Mouse (Mus musculus) hindbrain, embryonic 11.5 days (tissue): ENCODE measurements around the gene Ankrd65. TPM values are rescaled to one million over a fixed set of nuclear protein-coding genes. Genes with fewer than 3 reads are reported as not detected.

ENCODE experiments used
- ATAC-seq: fragments of 200-750 bp; cut with Nextera tagmentation; 2 replicates; pipeline ENCODE4 v1.8.0; 2017; ENCODE audit warnings: mild to moderate bottlenecking, moderate TSS enrichment, moderate library complexity; ENCODE audit not compliant: low FRiP score
- DNase-seq: peaks from one replicate; pipeline ENCODE4 v3.0.0-alpha.2; 2015; ENCODE audit warnings: low spot score
- H3K27ac ChIP-seq: fragments of 300-500 bp; sonication (generic); 2 replicates; pipeline ENCODE4 v1.5.1; 2014; ENCODE audit warnings: mild to moderate bottlenecking, low read depth, low read length
- H3K27me3 ChIP-seq: fragments of 300-500 bp; sonication (generic); 2 replicates; pipeline ENCODE4 v1.6.1; 2014; ENCODE audit warnings: mild to moderate bottlenecking, low read length, moderate library complexity, mixed read lengths; ENCODE audit not compliant: control insufficient read depth, insufficient read depth
- H3K36me3 ChIP-seq: fragments of 300-500 bp; sonication (generic); 2 replicates; pipeline ENCODE4 v1.6.1; 2014; ENCODE audit warnings: mild to moderate bottlenecking, low read length, moderate library complexity, mixed read lengths; ENCODE audit not compliant: control insufficient read depth, insufficient read depth
- H3K4me1 ChIP-seq: fragments of 300-500 bp; sonication (generic); replicated peaks from 2 replicates; pipeline ENCODE4 v1.6.1; 2014; ENCODE audit warnings: low read length, mixed read lengths; ENCODE audit not compliant: control insufficient read depth, insufficient read depth
- H3K4me2 ChIP-seq: fragments of 300-500 bp; sonication (generic); replicated peaks from 2 replicates; pipeline ENCODE4 v1.6.1; 2014; ENCODE audit warnings: mild to moderate bottlenecking, low read depth, low read length
- H3K4me3 ChIP-seq: fragments of 300-500 bp; sonication (generic); 2 replicates; pipeline ENCODE4 v1.5.1; 2014; ENCODE audit warnings: low read depth, low read length
- H3K9ac ChIP-seq: fragments of 300-500 bp; sonication (generic); 2 replicates; pipeline ENCODE4 v1.6.1; 2014; ENCODE audit warnings: low read depth, low read length
- H3K9me3 ChIP-seq: fragments of 300-500 bp; sonication (generic); 2 replicates; pipeline ENCODE4 v1.6.1; 2016; ENCODE audit warnings: low read length; ENCODE audit not compliant: control insufficient read depth
- WGBS: fragments of 180-500 bp; shearing (Covaris S2); extraction: QIAGEN DNeasy Blood & Tissue Kit; methylation state at CpG from one replicate; pipeline ENCODE4 v1.1.7; 2014; 5-methylcytosine and 5-hydroxymethylcytosine counted together
- polyA plus RNA-seq: library from polyadenylated mRNA; unstranded; fragments of >200 nt; fragmentation: Nextera tagmentation; extraction: Ambion mirVana; gene quantifications from 2 replicates; pipeline ENCODE4 v1.2.1, GENCODE M21; 2014

The Ankrd65 gene
- polyA plus RNA-seq, 1 experiment from 2014 or later = not detected

DNA sequence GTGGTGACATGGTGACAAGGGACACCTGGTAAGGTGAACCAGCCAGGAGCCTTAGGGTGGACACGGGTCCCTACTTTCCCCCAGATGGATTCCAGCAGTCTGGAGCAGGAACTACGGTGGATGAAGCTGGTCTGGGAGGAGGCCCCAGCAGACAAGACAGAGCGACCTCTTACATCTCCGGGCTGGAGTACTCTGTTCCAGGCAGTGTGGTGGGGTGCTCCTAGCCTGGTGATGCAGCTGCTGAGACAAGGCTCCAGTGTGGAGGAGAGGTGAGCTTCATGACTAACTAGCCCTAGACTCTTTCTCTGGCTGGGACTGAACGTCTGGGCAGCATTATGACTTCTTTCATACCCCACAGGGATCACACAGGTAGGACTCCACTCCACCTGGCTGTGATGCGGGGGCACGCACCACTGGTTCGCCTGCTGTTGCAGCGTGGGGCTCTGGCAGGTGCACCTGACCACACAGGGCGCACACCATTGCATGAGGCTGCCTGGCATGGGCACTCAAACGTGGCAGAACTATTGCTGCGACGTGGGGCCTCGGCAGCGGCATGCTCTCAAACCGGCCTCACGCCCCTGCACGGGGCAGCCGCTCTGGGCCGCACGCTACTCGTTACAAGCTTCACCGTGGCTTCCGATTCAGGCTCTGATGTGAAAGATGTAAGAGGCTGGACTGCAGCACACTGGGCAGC, 1.1 kb downstream of the Ankrd65 start:
- 70% methylated on average over 24 of the region's 24 CpGs for WGBS
- Histone ChIP-seq H3K27me3 (no peaks in the 10 kb centered on the region), H3K4me1 (no peaks in the 10 kb centered on the region), H3K4me3 (no peak overlapping the region), H3K27ac (no peak overlapping the region), H3K36me3 (no peaks in the 10 kb centered on the region), H3K9ac (no peak overlapping the region), H3K9me3 (no peaks in the 10 kb centered on the region), H3K4me2 (no peak overlapping the region)
- DNase-seq = no peak
- ATAC-seq = no peak

DNA sequence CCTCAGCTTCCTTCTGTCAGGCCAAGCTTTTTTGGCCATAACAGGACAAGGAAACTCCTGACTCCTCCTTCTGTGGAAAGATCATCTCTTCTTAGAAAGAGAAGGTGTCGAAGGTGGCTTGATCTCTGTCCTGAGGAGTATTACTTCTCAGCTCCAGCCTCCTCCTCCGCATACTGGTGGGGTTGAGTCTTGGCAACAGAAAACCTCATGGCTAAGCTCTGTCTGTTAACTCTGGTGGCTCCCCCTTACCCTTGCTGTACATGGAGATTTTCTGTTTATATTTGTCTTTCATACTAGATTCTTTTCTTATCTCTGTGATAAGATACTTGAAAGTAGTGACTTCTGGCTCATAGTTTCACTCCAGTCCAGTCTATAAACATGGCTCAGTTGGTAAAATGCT, 3.5 kb downstream of the Ankrd65 start:
- H3K36me3 ChIP-seq = no peaks in the 10 kb centered on the region
- no peak overlapping the region for H3K9ac ChIP-seq
- ATAC-seq = no peak
- H3K27ac ChIP-seq = no peak overlapping the region
- no peak overlapping the region for H3K4me2 ChIP-seq
- H3K27me3 ChIP-seq = no peaks in the 10 kb centered on the region
- no peak for DNase-seq
- H3K4me3 ChIP-seq = no peak overlapping the region
- H3K4me1 ChIP-seq = no peaks in the 10 kb centered on the region
- no peaks in the 10 kb centered on the region for H3K9me3 ChIP-seq
- WGBS = 81% methylated on average over 2 of the region's 2 CpGs

DNA sequence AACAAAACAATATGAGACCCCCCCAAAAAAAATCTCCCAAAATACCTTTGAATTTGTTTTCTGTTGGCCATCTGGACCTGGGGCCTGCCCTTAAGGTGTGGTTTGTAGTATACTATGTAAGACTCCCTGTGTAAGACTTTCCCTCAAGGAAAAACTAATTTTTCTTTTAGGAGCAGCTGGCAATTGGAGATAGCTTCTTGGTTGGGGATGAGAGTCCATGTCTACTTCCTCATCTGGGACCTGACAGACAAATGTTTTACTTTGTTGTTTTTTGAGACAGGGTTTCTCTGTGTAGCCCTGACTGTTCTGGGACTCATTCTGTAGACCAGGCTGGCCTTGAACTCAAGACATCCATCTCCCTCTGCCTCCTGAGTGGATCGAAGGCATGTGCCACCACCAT, 11.8 kb downstream of the Ankrd65 start:
- no peak overlapping the region for H3K9ac ChIP-seq

GRCm38 (mm10) chr4:155802741-155803339, 12.6 kb downstream of the Ankrd65 start, which contains the start of gene Mrpl20:
Gene Mrpl20, plus strand, starts transcription at chr4:155802878.
- Histone ChIP-seq H3K9ac (peak within 1 kb of the TSS; percentile 73), H3K36me3 (0 out of 2 replicates have a peak, but pooled peaks cover under 1% of the 10 kb centered on the region), H3K9me3 (no peaks in the 10 kb centered on the region), H3K4me1 (peaks cover 6% of the 10 kb centered on the region; the same call in 1 of the 2 replicates), H3K27ac (peak within 1 kb of the TSS; percentile 43; the same call in 1 of the 2 replicates), H3K4me3 (peak within 1 kb of the TSS; percentile 73), H3K27me3 (no peaks in the 10 kb centered on the region), H3K4me2 (peak within 1 kb of the TSS; percentile 40)
- peak; percentile 52 for ATAC-seq
- 10% methylated on average over 12 of the region's 12 CpGs for WGBS
- DNase-seq = peak; percentile 33

More for the DNA sequence above, 11.8 kb downstream of the Ankrd65 start:
- Histone ChIP-seq H3K36me3 (no peaks in the 10 kb centered on the region), H3K4me2 (no peak overlapping the region), H3K27me3 (no peaks in the 10 kb centered on the region), H3K4me1 (peaks cover 6% of the 10 kb centered on the region; the same call in 1 of the 2 replicates), H3K27ac (no peak overlapping the region), H3K9me3 (no peaks in the 10 kb centered on the region), H3K4me3 (no peak overlapping the region)
- ATAC-seq (no peak), DNase-seq (no peak)
- 100% methylated on average over 1 of the region's 1 CpGs for WGBS

DNA sequence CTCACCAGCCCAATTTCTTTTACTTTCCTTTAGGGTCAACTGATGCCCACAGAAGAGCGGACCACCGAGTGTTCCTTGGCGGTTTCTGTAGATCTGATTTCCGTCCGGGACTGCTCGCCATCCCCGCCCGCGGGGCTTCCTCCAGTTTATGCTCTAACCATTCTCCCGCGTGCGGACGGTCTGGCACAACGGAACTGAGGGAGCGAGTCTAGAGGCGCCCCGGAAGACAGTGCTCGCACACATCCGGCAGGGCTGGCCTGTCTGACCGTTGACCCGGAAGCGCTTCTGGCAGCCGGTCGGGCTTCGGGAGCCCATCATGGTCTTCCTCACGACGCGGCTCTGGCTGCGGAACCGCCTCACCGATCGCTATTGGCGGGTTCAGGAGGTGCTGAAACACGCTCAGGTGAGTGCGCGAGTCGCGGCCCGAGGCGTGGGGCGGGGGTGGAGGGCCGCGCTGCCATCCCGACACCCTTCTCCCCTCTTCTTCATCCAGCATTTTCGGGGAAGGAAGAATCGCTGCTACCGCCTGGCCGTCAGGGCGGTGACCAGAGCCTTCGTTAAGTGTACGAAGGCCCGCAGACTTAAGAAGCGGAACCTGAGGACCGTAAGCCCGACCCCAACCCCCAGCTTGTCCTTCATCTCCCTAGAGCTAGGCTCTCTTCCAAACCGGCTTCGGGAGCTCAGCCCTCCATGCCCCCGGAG, 13.3 kb downstream of the Ankrd65 start:
- no peaks in the 10 kb centered on the region for H3K27me3 ChIP-seq
- peaks cover 6% of the 10 kb centered on the region; the same call in 1 of the 2 replicates for H3K4me1 ChIP-seq
- peak overlapping the region; percentile 73 for H3K9ac ChIP-seq
- ATAC-seq = peak; percentile 98
- peak overlapping the region; percentile 40 for H3K4me2 ChIP-seq
- peaks cover 3% of the 10 kb centered on the region; the same call in 1 of the 2 replicates for H3K36me3 ChIP-seq
- H3K27ac ChIP-seq = peak overlapping the region; percentile 43; the same call in 1 of the 2 replicates
- H3K4me3 ChIP-seq = peak overlapping the region; percentile 73
- under 1% methylated on average over 58 of the region's 58 CpGs for WGBS
- no peaks in the 10 kb centered on the region for H3K9me3 ChIP-seq
- DNase-seq = peak; percentile 98

DNA sequence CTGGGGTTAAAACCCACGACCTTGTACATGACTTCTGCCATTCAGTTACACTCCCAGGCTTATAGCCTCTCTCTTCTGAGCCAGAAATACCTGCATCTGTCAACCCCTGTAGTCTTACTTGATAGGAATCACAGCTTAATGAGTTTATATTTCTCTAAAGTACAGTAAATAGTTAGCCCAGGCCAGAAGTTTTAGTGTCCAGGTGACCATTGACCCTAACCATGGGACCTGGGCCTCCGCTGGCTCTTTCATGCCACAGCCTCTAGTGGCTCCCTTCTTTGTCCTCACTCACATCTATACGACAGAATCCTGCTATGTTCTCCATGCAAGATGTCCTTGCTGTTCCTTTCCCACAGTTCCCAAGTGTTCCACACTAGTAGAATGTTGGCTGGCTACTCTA, 17.6 kb downstream of the Ankrd65 start:
- ATAC-seq = no peak
- H3K27ac ChIP-seq = no peak overlapping the region
- no peak overlapping the region for H3K4me2 ChIP-seq
- 93% methylated on average over 3 of the region's 3 CpGs for WGBS
- peaks cover 11% of the 10 kb centered on the region; the same call in 1 of the 2 replicates for H3K36me3 ChIP-seq
- H3K4me3 ChIP-seq = no peak overlapping the region
- DNase-seq = no peak
- no peak overlapping the region for H3K9ac ChIP-seq
- no peaks in the 10 kb centered on the region for H3K27me3 ChIP-seq
- H3K4me1 ChIP-seq = peaks cover 4% of the 10 kb centered on the region; the same call in 1 of the 2 replicates
- H3K9me3 ChIP-seq = no peaks in the 10 kb centered on the region

DNA sequence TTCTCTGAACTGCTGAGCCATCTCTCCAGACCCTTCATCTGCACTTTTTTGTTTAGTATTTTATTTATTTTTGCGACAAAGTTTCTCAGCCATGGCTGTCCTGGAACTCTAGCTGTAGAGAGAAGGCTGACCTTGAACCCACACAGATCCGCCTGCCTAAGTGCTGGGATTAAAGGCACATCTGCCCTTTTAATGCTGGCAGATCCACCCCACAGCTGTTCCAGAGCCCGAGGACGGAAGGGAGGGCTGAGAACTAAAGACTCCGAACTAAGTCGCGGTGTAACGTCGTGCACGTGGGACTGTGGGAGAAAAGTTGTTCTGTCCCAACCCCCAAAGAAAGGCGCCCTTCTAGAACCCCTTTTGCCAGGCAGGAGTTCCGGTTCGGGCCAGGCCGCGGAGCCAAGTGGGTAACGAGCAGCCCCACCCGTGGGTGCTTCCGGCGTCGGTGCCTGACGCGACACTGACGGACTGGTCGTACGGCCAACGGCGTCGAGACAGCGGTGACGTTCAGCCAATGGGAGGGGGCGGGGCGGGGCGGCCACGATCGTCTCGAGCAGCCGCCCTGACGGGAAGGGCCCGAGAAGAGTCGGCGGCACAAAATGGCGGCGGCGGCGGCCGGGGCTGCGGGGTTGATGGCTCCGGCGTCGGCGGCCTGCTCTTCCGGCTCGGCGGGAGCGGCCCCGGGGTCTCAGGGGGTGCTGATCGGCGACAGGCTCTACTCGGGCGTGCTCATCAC, 21.9 kb downstream of the Ankrd65 start, which contains the start of gene Ccnl2:
TSS of gene Ccnl2 (plus strand) at position 561 of the 736 bp plus-strand sequence.
- H3K4me2 ChIP-seq = peak within 1 kb of the TSS; percentile 93
- peak within 1 kb of the TSS; percentile 100 for H3K4me3 ChIP-seq
- DNase-seq (peak; percentile 97), ATAC-seq (peak; percentile 98)
- peaks cover 7% of the 10 kb centered on the region for H3K4me1 ChIP-seq
- under 1% methylated on average over 58 of the region's 60 CpGs for WGBS
- peak within 1 kb of the TSS; percentile 99 for H3K9ac ChIP-seq
- peaks cover 26% of the 10 kb centered on the region for H3K36me3 ChIP-seq
- peak within 1 kb of the TSS; percentile 82 for H3K27ac ChIP-seq
- H3K27me3 ChIP-seq = no peaks in the 10 kb centered on the region
- no peaks in the 10 kb centered on the region for H3K9me3 ChIP-seq

GRCm38 (mm10) chr4:155812665-155813181, 22.5 kb downstream of the Ankrd65 start:
- ATAC-seq = peak; percentile 53
- Histone ChIP-seq H3K27me3 (no peaks in the 10 kb centered on the region), H3K4me2 (peak overlapping the region; percentile 93), H3K4me3 (peak overlapping the region; percentile 100), H3K9me3 (no peaks in the 10 kb centered on the region), H3K9ac (peak overlapping the region; percentile 99), H3K4me1 (peaks cover 7% of the 10 kb centered on the region), H3K27ac (peak overlapping the region; percentile 82), H3K36me3 (peaks cover 26% of the 10 kb centered on the region)
- 0% methylated on average over 49 of the region's 49 CpGs for WGBS
- peak; percentile 57 for DNase-seq
